Mouse (Mus musculus) kidney, adult 18-20 months (tissue): ENCODE data around the gene Nfix.
A peak's percentile ranks its signal among the peaks of the same experiment; 100 is the strongest.

ENCODE experiments used
- DNase-seq: peaks from one replicate; pipeline ENCODE4 v3.0.0; 2021

Gene Nfix

GRCm38 (mm10) chr8:84760405-84760805, 39.7 kb downstream of the Nfix start:
- DNase-seq: no peak

GRCm38 (mm10) chr8:84759718-84760117, 40.4 kb downstream of the Nfix start:
- no peak for DNase-seq

DNA sequence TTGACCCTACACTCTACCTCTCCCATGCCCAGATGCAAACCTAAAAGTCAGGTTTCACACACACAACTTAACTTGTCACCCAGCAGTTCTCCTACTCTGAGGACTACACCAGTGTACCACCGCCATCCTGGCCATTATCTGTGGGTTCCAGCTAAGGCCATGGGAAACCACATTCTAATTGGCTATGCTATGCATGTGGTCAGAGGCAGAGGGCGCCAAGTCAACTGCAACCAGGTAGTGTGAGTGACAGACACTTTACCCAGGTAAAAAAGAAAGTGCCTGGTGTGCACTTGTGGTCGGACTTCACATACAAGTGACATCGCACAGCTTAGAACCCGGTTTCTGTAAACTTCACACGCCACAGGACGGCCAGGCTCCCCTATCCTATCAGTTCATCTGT, 41.0 kb downstream of the Nfix start:
- DNase-seq: peak; percentile 63

- DNase-seq: no peak
These were observed 41.8 kb downstream of the Nfix start for GRCm38 (mm10) chr8:84758308-84758707.

DNA sequence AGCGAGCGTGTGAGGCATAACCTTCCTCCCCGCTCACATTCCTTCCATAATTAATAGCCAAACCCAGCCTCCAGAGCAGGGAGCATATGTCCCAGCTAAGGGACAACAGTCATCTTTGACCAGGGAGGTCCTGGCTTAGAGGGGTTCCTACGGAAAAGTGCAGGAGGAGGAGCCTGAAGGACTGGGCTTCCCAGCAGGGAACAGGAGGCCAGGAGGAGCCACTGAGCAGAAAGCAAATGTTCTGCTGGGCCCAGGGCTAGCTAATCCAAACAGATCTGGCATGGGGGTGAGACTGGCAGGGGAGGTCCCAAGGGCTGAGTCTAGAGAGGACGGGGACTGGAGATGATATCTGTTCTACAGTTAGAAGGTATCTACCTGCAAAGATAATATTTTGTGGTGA, 42.6 kb downstream of the Nfix start:
- no peak for DNase-seq

GRCm38 (mm10) chr8:84752734-84753582, 47.2 kb downstream of the Nfix start:
- no peak for DNase-seq

DNA sequence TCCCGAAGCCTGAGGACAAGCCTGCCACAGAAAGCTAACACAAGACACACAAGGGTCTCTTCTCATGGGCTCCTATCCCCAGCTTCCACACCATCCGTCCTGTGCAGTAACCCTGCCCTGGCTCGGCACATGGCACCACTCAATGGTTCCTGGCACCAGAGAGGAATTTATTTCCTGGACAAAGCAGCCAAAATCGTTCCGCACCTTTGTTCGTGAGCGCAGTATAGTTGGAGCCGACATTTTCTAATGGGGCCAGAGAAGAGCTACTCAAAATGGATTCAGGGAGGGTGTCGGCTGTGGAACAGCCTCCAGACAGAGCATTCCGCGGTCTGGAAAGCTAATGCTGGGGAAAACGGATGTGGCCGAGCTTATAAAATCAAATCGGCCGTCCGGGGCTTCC, 50.6 kb downstream of the Nfix start:
- DNase-seq: no peak

GRCm38 (mm10) chr8:84745032-84745925, 54.9 kb downstream of the Nfix start:
- no peak for DNase-seq

- DNase-seq: peak; percentile 71
These were observed 56.4 kb downstream of the Nfix start for GRCm38 (mm10) chr8:84743517-84744420.

- no peak for DNase-seq
These were observed 57.1 kb downstream of the Nfix start for GRCm38 (mm10) chr8:84743054-84743415.

DNA sequence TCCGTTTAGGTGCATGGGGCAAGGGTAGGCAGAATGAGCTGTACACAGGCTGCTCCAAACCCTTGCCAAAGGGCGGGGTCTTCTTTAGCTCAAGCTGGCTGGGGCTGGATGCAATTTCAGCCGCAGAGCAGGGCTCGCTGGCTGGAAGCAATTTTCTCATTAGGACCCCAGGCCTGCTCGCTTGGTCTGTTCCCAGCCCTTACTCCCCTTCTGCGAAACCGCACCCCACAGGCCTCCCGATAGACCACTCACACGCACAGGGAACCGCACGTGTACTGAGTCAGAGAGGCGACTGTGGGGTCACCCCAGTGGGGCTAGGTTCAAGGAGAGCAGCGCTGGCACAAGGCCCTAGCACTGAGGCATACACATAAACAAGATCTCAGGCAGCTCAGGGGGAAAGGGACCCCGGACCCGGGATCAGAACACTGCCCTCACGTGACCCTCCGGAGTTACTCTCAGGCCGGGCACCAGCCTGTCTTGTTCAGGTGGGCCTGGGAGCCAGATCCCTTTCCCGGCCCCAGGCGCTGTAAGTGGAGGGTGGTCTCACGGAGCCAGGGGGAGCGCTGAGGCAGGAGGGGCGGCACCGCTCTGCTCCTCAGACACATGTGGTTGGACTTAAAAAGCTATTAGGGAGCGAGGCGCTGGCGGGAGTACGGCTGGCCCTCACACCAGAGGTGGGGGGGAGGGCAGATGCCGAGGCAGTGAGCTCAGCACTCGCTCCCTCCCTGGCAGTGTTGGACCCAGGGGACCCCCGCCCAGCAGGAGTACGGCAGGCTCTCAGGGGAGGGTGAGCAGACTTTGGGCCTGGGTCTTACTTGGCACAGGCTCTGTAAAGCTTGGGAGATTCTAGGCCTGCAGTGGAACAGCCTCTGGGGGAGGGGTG, 57.7 kb downstream of the Nfix start:
- DNase-seq: no peak

DNA sequence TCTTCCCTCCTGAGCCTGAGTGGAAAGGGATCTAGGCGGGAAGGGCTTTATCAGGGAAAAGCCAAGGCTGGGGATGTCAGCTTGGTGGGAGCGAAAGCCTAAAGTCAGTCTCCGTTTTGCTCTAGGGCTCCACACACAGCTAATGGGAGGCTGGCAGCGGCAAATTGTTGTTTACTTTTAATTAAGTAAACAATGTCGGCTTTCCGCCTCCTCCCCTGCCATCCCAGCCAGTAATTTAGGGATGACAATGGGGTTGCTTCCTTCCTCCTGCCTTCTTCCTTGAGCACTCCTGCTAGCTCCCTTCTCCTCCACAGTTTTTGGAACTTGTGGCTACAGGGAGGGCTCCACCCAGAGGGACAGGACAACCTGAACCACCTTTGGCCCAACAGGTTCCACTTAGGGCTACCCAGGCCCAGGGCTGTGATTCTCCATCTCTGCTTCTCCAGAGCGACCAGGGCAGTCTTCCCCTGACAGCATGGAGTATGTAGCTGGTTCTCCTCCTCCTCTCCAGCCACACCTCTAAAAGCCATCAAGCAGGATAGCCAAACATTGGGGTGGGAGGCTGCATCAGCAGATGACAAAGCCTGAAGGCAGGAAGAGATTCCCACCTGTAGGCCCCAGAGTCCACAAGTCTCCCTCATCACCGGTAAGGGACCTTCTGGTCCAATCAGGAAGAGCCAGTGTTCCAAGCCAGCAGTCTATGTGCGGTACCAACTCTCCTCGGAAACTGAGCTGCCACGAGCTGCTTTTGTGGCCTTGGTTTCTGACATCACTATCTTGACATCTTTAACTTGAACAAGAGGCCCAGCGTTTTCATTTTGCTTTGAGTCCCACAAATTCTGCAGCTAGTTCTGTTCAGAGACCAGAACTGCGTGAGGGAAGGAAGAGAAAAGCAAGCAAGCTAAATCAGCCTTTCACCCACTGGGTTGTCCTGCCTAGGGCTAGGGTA, 59.0 kb downstream of the Nfix start:
- no peak for DNase-seq

DNA sequence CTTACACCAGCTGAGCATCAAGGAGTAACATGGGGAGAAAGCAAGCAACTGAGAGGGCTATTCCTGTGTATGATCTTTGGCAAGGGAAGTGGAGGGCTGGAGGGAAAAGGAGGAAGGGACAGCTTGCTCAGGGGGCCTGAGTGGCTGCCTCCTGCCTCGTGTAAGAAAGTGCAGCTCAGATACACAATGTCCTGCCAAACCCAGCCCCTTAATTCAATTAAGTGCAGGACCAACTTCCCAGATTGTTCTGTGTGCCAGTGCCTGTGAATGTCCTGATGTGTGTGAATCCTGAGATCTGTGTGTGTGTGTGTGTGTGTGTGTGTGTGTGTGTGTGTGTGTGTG, 60.8 kb downstream of the Nfix start:
- no peak for DNase-seq

GRCm38 (mm10) chr8:84738715-84739400, 61.3 kb downstream of the Nfix start:
- DNase-seq: no peak

- no peak for DNase-seq
These were observed 61.9 kb downstream of the Nfix start for GRCm38 (mm10) chr8:84738266-84738665.

GRCm38 (mm10) chr8:84737608-84738007, 62.5 kb downstream of the Nfix start:
- DNase-seq: peak; percentile 84

GRCm38 (mm10) chr8:84736521-84736920, 63.6 kb downstream of the Nfix start:
- no peak for DNase-seq

- DNase-seq: no peak
These were observed 64.5 kb downstream of the Nfix start for GRCm38 (mm10) chr8:84735597-84735996.

DNA sequence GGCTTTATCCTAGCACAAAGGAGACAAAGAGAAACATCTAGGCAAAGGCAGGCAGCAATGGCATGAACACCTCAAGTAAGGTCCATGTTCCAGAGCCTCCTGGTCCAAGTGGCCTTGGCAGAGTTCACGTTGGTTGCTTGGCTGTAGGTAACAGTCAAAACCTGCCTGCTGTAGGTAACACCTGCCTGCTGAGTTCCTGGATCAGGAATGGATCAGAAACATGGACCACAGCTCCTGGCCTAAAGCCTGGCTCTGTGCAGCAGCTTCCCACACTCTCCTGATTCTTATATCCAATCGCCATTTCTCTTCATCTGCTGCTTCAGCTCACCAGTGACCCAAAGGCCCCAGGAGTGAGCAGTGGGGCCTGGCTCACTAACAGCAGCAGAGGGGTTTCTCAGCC, 65.5 kb downstream of the Nfix start:
- no peak for DNase-seq

- DNase-seq: no peak
These were observed 66.2 kb downstream of the Nfix start for GRCm38 (mm10) chr8:84733959-84734358.
